Mouse (Mus musculus): Measurements from ENCODE around the gene Itga11.

DNA sequence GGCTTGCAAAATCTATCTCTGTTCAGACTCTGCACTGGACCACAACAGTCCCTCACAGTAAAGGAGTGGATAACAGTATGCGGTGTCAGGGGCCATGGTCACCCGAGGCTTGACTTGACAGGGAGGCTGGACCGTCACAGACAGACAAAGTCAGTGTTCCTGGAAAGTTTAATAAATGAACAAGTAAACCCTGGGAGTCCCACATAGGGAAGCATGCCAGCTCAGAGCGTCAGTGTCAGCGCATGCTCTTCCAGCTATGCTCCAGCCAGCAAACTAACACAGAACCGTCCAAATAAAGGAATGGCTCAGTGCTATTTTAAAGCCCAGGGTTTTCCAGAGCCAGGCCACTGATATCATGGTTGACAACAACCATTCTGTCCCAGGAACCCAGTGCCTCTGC is 69.0 kb downstream of the Itga11 start:
- no peak for TF ChIP-seq GATA1 (IDR thresholded peaks at IDR 0.05; ENCODE audit: borderline replicate concordance, low read length)
- TF ChIP-seq FLI1 (IDR thresholded peaks at IDR 0.05; ENCODE audit: low read length): no peak

Data from megakaryocyte, embryonic 14.5 days (primary cell).